Mouse (Mus musculus): ENCODE measurements around the gene Xxylt1. TPM values are rescaled to one million over a fixed set of nuclear protein-coding genes. Genes with fewer than 3 reads are reported as not detected.

Gene Xxylt1
- polyA plus RNA-seq, 1 experiment: 16.2 TPM

DNA sequence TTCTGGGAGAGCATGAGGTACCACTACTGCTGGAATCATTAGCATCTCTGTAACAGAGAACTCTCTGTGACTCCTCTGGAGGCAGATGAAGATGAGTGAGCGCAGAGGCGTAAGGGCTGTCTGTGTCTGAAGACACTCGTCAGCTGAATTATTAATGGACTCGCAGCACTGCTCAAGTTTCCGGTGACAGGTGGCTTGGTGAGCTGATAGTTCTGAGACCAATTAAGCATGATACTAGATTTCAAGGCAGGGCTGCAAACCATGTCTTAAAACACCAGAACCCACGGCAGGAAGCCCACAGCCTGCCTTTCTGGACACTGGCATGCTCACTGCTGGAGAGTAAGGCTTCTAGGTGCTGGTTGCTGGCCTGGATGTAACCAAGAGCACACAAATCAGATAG, 93.5 kb downstream of the Xxylt1 start:
- TF ChIP-seq POLR2A (IDR thresholded peaks at IDR 0.05; ENCODE audit: extremely low read depth, insufficient read depth, low read length) (no peak), CTCF (IDR thresholded peaks at IDR 0.05; ENCODE audit: extremely low read depth, insufficient read depth, low read length) (no peak)
- H3K4me3 ChIP-seq (ENCODE audit: insufficient read depth, low read length): no peak overlapping the region
- no peak overlapping the region for H3K27ac ChIP-seq (ENCODE audit: insufficient read depth, low read length)
- peaks cover 14% of the 10 kb centered on the region for H3K4me1 ChIP-seq (ENCODE audit: control insufficient read depth, insufficient read depth, low read length)

DNA sequence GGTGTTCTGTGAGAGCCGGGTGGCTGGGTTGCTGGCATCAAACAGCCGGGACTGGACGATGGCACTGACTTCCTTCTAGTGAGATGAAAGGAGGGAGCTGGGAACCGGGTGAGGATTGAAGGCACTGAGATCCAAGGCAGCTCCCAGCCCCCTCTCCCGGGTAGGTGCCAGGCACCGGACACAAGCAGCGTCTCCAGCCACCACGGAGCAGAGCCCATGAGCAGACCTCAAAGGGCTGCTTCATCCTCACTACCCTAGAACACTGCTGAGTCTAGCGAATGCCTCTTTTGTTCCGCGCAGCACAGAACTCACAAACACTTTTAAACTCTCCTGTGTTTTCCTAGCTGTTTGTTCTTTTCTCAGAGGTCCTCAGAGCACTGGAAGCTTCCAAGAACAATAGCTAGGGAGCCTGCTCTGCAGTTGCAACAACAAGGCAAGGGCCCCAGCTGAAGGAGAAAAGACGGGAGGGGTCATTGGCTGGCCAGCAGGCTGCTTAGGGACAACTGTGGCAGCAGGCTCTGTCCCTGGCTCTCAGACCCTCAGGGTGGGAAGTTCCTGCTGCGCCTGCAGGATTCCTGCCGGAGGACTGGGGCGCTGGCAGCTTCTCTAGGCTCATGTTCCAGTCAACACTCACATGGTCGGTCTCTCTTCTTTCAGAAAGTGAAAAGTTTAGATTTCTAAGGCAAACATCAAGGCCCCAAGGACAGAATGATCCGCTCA, 96.2 kb downstream of the Xxylt1 start:
- H3K27ac ChIP-seq (ENCODE audit: insufficient read depth, low read length): peak overlapping the region; percentile 62
- no peak for TF ChIP-seq CTCF (IDR thresholded peaks at IDR 0.05; ENCODE audit: extremely low read depth, insufficient read depth, low read length)
- no peak for TF ChIP-seq POLR2A (IDR thresholded peaks at IDR 0.05; ENCODE audit: extremely low read depth, insufficient read depth, low read length)
- no peak overlapping the region for H3K4me3 ChIP-seq (ENCODE audit: insufficient read depth, low read length)
- peaks cover 14% of the 10 kb centered on the region for H3K4me1 ChIP-seq (ENCODE audit: control insufficient read depth, insufficient read depth, low read length)

DNA sequence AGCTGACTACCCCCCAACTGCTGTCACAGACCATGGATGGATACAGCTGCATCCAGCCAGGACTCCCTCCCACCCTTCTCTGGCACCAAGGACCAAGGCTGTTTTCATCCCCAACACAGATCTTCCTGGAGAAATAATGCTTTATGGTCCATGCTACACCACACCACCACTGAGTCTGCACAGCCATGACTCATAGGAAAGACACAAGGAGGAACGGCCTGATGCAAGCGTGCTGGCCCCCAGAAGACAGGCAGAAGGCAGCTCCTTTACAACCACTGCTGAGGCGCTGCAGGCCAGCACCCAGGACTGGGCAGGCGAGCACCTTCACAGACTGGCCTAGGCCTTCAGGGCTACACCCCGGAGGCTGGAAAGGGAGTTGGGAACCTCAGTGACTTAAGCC, 97.1 kb downstream of the Xxylt1 start:
- TF ChIP-seq CTCF (IDR thresholded peaks at IDR 0.05; ENCODE audit: extremely low read depth, insufficient read depth, low read length) (no peak), POLR2A (IDR thresholded peaks at IDR 0.05; ENCODE audit: extremely low read depth, insufficient read depth, low read length) (no peak)
- H3K27ac ChIP-seq (ENCODE audit: insufficient read depth, low read length): peak overlapping the region; percentile 62
- H3K4me3 ChIP-seq (ENCODE audit: insufficient read depth, low read length): no peak overlapping the region
- H3K4me1 ChIP-seq (ENCODE audit: control insufficient read depth, insufficient read depth, low read length): peaks cover 12% of the 10 kb centered on the region

DNA sequence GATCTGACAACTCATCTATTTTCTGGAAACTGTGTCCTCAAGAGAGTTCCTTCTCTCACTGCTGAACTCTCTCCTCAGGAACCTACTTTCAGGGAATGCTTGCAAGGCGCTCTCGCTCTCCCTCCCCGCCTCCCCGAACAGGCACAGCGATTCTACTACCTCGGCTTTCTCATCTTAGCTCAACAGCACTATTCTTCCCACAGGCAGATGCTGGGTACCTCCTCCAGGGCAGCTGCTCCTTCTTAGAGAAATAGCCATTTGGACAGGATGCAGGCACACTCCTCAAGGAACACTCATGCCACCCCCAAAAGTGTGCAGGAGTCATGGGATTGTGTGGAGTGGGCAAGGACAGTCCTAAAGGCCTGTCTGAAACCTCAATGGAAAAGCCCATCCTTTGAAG, 97.5 kb downstream of the Xxylt1 start:
- Histone ChIP-seq H3K27ac (ENCODE audit: insufficient read depth, low read length) (peak overlapping the region; percentile 62), H3K4me1 (ENCODE audit: control insufficient read depth, insufficient read depth, low read length) (peaks cover 12% of the 10 kb centered on the region), H3K4me3 (ENCODE audit: insufficient read depth, low read length) (no peak overlapping the region)
- no peak for TF ChIP-seq CTCF (IDR thresholded peaks at IDR 0.05; ENCODE audit: extremely low read depth, insufficient read depth, low read length)
- TF ChIP-seq POLR2A (IDR thresholded peaks at IDR 0.05; ENCODE audit: extremely low read depth, insufficient read depth, low read length): no peak

DNA sequence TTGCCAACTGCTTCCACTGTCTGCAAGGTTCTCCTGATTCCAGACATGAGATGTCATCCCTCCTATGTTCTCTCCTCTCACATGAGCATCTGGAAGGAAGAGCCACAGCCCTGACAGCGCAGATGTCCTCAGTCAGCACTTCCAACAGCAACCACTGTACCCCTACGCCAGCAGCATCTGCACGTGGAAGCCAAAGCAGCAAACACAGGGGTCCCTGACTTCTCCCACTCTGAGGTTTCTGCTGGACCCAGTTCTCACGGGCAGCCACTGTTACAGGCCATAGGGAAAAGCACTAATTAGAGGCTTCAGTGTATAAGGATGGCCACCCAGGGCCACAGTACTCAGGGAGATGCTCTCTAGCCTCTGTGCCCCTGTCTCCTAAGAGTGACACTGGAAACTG, 98.0 kb downstream of the Xxylt1 start:
- Histone ChIP-seq H3K27ac (ENCODE audit: insufficient read depth, low read length) (0 out of 2 replicates have a peak overlapping the region, but pooled peaks have one; percentile 3), H3K4me3 (ENCODE audit: insufficient read depth, low read length) (no peak overlapping the region), H3K4me1 (ENCODE audit: control insufficient read depth, insufficient read depth, low read length) (peaks cover 12% of the 10 kb centered on the region)
- TF ChIP-seq POLR2A (IDR thresholded peaks at IDR 0.05; ENCODE audit: extremely low read depth, insufficient read depth, low read length) (no peak), CTCF (IDR thresholded peaks at IDR 0.05; ENCODE audit: extremely low read depth, insufficient read depth, low read length) (no peak)

DNA sequence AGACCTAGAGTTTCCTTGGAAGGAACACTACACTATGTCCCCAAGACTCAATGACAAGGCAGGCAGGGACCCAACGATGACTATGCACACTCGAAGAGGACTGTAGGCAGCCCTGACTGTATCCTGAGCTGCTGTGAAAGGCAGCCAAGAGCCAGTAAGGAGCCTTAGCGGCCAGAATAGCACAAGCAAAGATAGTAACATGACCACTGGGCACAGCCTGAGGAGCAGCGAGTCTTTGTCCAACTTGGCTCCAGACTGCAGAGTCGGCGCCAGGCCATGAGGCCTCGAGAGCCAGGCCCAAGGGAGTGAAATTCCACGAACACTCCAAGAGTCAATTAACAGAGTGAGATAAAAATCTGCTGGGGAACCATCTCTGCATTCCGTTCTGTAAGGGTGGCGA, 99.9 kb downstream of the Xxylt1 start:
- no peak overlapping the region for H3K4me3 ChIP-seq (ENCODE audit: insufficient read depth, low read length)
- peaks cover 11% of the 10 kb centered on the region for H3K4me1 ChIP-seq (ENCODE audit: control insufficient read depth, insufficient read depth, low read length)
- no peak overlapping the region for H3K27ac ChIP-seq (ENCODE audit: insufficient read depth, low read length)
- TF ChIP-seq CTCF (IDR thresholded peaks at IDR 0.05; ENCODE audit: extremely low read depth, insufficient read depth, low read length) (no peak), POLR2A (IDR thresholded peaks at IDR 0.05; ENCODE audit: extremely low read depth, insufficient read depth, low read length) (no peak)

DNA sequence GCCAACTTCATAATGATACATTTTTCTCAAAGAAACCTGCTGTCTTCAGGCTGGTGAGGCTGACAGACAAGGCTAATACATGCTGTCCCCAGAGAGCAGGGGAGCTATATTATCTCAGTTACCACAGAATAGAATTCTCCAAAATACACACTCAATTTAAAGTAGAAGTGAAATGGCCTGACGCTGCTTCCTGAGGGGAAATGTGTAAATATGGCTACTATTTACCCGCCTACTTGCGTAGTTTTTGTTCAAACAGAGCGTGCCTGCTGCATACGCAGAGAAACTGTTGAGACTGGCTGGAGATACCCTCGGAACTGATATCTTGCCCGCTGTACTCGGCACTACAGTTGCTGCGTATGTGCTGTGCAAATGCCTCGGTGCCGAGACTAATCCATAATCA, 101.3 kb downstream of the Xxylt1 start:
- Histone ChIP-seq H3K4me1 (ENCODE audit: control insufficient read depth, insufficient read depth, low read length) (peaks cover 11% of the 10 kb centered on the region), H3K27ac (ENCODE audit: insufficient read depth, low read length) (no peak overlapping the region), H3K4me3 (ENCODE audit: insufficient read depth, low read length) (no peak overlapping the region)
- TF ChIP-seq CTCF (IDR thresholded peaks at IDR 0.05; ENCODE audit: extremely low read depth, insufficient read depth, low read length) (no peak), POLR2A (IDR thresholded peaks at IDR 0.05; ENCODE audit: extremely low read depth, insufficient read depth, low read length) (no peak)

DNA sequence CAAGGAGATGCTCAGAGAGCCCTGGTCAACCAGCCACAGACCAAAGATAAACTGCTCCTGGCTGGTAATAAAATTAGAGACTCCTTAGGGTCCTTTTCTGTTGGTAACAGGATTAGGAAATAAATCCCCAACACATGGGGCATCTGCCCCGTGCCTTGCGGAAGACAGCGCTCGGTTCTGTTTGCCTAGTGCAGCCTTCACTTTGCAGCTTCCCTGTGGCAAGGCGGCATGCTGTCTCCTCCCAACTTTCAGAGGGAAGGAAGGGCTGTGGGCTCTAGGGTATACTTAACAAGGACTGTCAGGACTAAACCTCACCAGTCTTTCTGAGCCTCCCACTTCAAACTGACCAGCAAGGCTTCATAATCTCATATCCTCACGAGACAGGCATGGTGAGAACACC, 103.5 kb downstream of the Xxylt1 start:
- Histone ChIP-seq H3K4me3 (ENCODE audit: insufficient read depth, low read length) (no peak overlapping the region), H3K27ac (ENCODE audit: insufficient read depth, low read length) (no peak overlapping the region), H3K4me1 (ENCODE audit: control insufficient read depth, insufficient read depth, low read length) (no peaks in the 10 kb centered on the region; the same call in 1 of the 2 replicates)
- TF ChIP-seq POLR2A (IDR thresholded peaks at IDR 0.05; ENCODE audit: extremely low read depth, insufficient read depth, low read length): no peak
- TF ChIP-seq CTCF (IDR thresholded peaks at IDR 0.05; ENCODE audit: extremely low read depth, insufficient read depth, low read length): no peak

DNA sequence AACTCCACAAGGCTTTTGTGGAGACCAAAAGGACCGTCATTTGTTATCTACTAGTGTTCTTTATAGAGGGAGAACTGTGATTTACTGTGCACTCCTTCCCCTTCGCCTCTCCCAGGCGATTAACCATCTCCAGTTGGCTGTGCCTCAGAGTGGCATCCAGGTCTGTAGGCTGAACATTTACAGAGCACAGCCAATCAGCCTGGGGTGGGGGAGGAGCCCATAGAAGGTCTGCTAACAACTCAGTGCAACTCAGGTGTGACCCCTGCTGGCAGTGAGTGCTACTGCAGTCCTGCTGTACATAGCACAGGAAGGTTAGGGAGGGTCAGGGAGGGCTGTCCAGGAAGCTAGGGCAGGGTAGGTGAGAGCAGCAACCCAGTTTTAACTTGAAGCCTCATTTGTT, 104.0 kb downstream of the Xxylt1 start:
- Histone ChIP-seq H3K4me3 (ENCODE audit: insufficient read depth, low read length) (no peak overlapping the region), H3K27ac (ENCODE audit: insufficient read depth, low read length) (no peak overlapping the region), H3K4me1 (ENCODE audit: control insufficient read depth, insufficient read depth, low read length) (no peaks in the 10 kb centered on the region; the same call in 1 of the 2 replicates)
- TF ChIP-seq CTCF (IDR thresholded peaks at IDR 0.05; ENCODE audit: extremely low read depth, insufficient read depth, low read length) (peak; percentile 99), POLR2A (IDR thresholded peaks at IDR 0.05; ENCODE audit: extremely low read depth, insufficient read depth, low read length) (peak; percentile 67; the same call in 1 of the 2 replicates)

DNA sequence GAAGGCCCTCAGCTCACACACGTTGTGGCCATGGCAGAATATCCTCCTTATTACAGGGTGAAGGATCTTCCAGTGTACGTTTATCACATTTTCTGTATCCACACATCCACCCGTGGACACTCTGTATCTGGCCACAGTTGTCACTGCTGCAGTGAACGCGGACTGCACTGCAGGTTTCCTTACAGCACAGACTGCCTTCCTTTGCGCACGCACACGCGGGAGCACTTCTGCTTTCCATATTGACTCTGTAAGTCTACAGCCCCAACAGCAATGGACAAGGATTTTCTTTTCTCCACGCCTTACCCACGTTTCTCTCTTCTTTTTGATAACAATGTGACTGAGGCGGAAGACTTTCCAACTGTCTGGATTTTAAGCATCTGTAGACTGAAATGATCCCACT, 106.7 kb downstream of the Xxylt1 start:
- Histone ChIP-seq H3K4me3 (ENCODE audit: insufficient read depth, low read length) (no peak overlapping the region), H3K4me1 (ENCODE audit: control insufficient read depth, insufficient read depth, low read length) (no peaks in the 10 kb centered on the region; the same call in 1 of the 2 replicates), H3K27ac (ENCODE audit: insufficient read depth, low read length) (no peak overlapping the region)
- TF ChIP-seq POLR2A (IDR thresholded peaks at IDR 0.05; ENCODE audit: extremely low read depth, insufficient read depth, low read length): no peak
- no peak for TF ChIP-seq CTCF (IDR thresholded peaks at IDR 0.05; ENCODE audit: extremely low read depth, insufficient read depth, low read length)
